Comparison of ENCODE assay signal across 12 mouse cellular contexts in the genomic region with DNA sequence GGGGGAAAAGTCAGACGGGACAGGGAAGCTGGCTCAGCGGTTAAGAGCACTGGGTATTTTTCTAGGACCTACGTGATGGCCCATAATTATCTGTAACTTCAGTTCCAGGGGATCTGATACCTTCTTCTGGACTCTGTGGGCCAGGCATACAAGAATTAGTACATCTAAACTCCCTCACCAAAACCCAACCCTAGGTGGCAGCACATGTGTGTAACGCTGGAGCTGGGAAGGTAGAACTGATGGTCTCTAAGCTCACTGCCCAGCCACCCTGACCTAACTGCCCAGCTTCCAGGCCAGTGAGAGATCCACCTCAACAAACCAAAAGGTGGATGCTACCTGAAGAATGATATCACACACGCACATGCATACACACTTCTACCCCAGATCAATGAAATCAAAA. TPM values are rescaled to one million over a fixed set of nuclear protein-coding genes. Genes with fewer than 3 reads are reported as not detected.
DNase-seq lines count a peak whose midpoint lies in the region; ATAC-seq and TF ChIP-seq lines count a peak whose summit lies in the region.
"Had no signal": no experiment of that assay in that cellular context is flagged by ENCODE, and none has a peak within 500 bp of the region (broad histone marks: within the 10 kb centered on the region; RNA-seq: fewer than 3 reads in every experiment).

No protein-coding gene starts in this region.

- no peak overlapping the region for H3K9ac ChIP-seq in midbrain, postnatal 0 days (replicated peaks; ENCODE audit: low read length, poor library complexity, severe bottlenecking)
- H3K9ac ChIP-seq: embryonic facial prominence, embryonic 15.5 days had no signal

- no peak for ATAC-seq in midbrain, postnatal 0 days (ENCODE audit: low FRiP score)
- ATAC-seq: midbrain, embryonic 16.5 days had no signal

- H3K27ac ChIP-seq in midbrain, postnatal 0 days (ENCODE audit: low read depth, low read length), result no peak overlapping the region
- no peak overlapping the region for H3K27ac ChIP-seq in midbrain, embryonic 10.5 days (replicated peaks)
- H3K27ac ChIP-seq: embryonic facial prominence, embryonic 15.5 days had no signal

- H3K36me3 ChIP-seq in midbrain, postnatal 0 days (ENCODE audit: insufficient read depth, low read length), result peaks cover 66% of the 10 kb centered on the region
- peaks cover 96% of the 10 kb centered on the region for H3K36me3 ChIP-seq in midbrain, embryonic 10.5 days

- no peaks in the 10 kb centered on the region for H3K9me3 ChIP-seq in midbrain, postnatal 0 days (ENCODE audit: low read length)
- H3K9me3 ChIP-seq in midbrain, embryonic 10.5 days (replicated peaks), result no peaks in the 10 kb centered on the region
- H3K9me3 ChIP-seq: embryonic facial prominence, embryonic 15.5 days had no signal

- H3K27me3 ChIP-seq in midbrain, postnatal 0 days (ENCODE audit: insufficient read depth, low read length), result no peaks in the 10 kb centered on the region
- H3K27me3 ChIP-seq in midbrain, embryonic 10.5 days (ENCODE audit: low read depth, poor library complexity, severe bottlenecking), result no peaks in the 10 kb centered on the region
- H3K27me3 ChIP-seq: embryonic facial prominence, embryonic 15.5 days had no signal

- H3K4me3 ChIP-seq in midbrain, postnatal 0 days (ENCODE audit: low read depth, low read length), result no peak overlapping the region
- no peak overlapping the region for H3K4me3 ChIP-seq in midbrain, embryonic 10.5 days
- H3K4me3 ChIP-seq: embryonic facial prominence, embryonic 15.5 days had no signal

- 93% methylated on average over 5 of the region's 5 CpGs for WGBS in midbrain, postnatal 0 days
- WGBS in midbrain, embryonic 10.5 days, result 93% methylated on average over 5 of the region's 5 CpGs

- peak; percentile 59 for DNase-seq in heart, postnatal 4 days
- no peak for DNase-seq in heart, adult 9 months (ENCODE audit: low spot score in 2 of 2)
- DNase-seq in midbrain, postnatal 0 days (ENCODE audit: low spot score), result peak; percentile 24
- no peak for DNase-seq in midbrain, embryonic 10.5 days (ENCODE audit: low spot score)
- peak; percentile 41 for DNase-seq in R1 (ENCODE audit: low read depth, low spot score)
- peak; percentile 15 for DNase-seq in lung, postnatal 25 days (ENCODE audit: low spot score)
- DNase-seq in cerebellum, adult 8-10 months, result no peak
- no peak for DNase-seq in cerebellum, adult 9-10 months
- DNase-seq: cerebellum, adult 11 months; thymus, adult 18-20 months had no signal

- no peak overlapping the region for H3K4me2 ChIP-seq in midbrain, postnatal 0 days (ENCODE audit: low read depth, low read length, poor library complexity, severe bottlenecking)
- H3K4me2 ChIP-seq: embryonic facial prominence, embryonic 15.5 days had no signal

- H3K4me1 ChIP-seq in midbrain, postnatal 0 days (ENCODE audit: insufficient read depth, low read length), result no peaks in the 10 kb centered on the region
- H3K4me1 ChIP-seq in midbrain, embryonic 10.5 days, result no peaks in the 10 kb centered on the region

- TF ChIP-seq CTCF in midbrain, postnatal 0 days (IDR thresholded peaks at IDR 0.05), result peak; percentile 58

RNA-seq across cellular contexts. Expression of gene Emilin3, which starts 46.6 kb away (rescaled TPM):
- total RNA-seq in heart, postnatal 4 days (2021), result 1 to 10 TPM; 8.8 to 9.6 TPM
- total RNA-seq in midbrain, postnatal 0 days (2014; rRNA removed), result 0.55 and 1.6 TPM in 2 replicates
- 0.44 and 0.51 TPM in 2 replicates for polyA plus RNA-seq in midbrain, postnatal 0 days (2015; fragmentation: Nextera tagmentation; extraction: Ambion mirVana)
- polyA plus RNA-seq in midbrain, embryonic 10.5 days (2016; fragmentation: Nextera tagmentation; extraction: Ambion mirVana), result 4.5 and 6.0 TPM in 2 replicates

Comparison
In these comparisons a context has a peak if more than half of its experiments do, and no peak if none do; other contexts are left out.
1. DNase-seq: peak in heart, postnatal 4 days (single experiment), midbrain, postnatal 0 days (single experiment), R1 (single experiment) and lung, postnatal 25 days (single experiment); none in heart, adult 9 months (0 of 2), midbrain, embryonic 10.5 days (single experiment), cerebellum, adult 8-10 months (single experiment) and cerebellum, adult 9-10 months (single experiment).